Mouse (Mus musculus): ENCODE results near the gene Mpp1. TPM values are rescaled to one million over a fixed set of nuclear protein-coding genes. Genes with fewer than 3 reads are reported as not detected.

Mpp1 gene
- total RNA-seq (2023), result 10 to 100 TPM; 37.4 to 42.5 TPM

DNA sequence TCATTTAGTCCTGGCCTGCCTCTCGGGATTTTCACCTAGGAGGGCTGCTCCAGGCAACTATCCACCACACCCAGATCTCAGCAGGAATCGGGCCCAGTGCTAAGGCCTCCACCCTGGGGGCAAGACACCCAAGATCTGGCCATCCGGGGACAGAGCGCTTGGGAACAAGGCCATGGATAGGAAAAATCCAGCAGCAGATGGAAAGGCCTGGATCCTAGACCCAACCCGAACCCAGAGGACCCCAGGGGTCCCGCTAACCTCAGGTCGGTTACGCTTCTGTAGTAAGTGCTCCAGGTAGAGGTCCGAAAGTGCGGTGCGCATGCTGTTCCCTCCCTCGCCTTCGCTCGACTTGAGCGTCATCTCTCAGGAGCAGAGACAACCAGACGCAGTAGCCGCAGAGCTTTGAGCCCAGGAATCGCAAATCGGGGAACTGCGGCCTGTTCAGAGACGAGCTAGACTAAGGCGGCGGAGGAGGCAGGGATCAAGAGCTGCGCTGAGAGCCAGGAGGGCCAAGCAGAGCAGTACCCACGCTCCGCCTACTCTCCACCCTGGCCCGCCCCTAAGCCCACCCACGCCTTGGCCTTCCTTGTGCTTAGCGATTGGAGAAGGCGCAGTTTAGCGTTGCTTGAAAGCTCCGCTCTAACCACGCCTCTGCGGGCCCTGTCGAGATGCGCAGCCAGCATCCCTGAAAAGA, at the start of gene Mpp1:
Gene Mpp1, minus strand, starts transcription at position 550 of the 694 bp plus-strand sequence.

DNA sequence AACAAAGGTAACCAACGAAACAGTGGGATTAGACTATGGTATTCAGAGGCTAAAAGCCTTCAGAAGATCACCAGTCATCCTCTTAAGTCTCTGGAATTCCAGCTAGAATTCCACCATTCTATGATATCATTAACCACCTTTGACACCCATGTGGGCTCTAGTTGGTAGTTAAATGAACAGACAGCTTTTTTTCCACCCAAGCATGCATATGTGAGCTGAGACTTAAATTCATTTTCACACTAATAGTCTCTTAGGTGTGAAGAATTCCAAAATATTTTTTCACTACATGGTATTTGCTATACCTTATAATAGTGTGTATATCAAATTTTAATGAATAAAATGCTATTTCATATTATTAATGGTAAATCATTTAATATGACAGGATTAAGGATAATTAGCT, 32.9 kb upstream of the Mpp1 start, which contains the start of gene Smim9:
Gene Smim9, minus strand, starts transcription at position 101 of the 400 bp plus-strand sequence.

DNA sequence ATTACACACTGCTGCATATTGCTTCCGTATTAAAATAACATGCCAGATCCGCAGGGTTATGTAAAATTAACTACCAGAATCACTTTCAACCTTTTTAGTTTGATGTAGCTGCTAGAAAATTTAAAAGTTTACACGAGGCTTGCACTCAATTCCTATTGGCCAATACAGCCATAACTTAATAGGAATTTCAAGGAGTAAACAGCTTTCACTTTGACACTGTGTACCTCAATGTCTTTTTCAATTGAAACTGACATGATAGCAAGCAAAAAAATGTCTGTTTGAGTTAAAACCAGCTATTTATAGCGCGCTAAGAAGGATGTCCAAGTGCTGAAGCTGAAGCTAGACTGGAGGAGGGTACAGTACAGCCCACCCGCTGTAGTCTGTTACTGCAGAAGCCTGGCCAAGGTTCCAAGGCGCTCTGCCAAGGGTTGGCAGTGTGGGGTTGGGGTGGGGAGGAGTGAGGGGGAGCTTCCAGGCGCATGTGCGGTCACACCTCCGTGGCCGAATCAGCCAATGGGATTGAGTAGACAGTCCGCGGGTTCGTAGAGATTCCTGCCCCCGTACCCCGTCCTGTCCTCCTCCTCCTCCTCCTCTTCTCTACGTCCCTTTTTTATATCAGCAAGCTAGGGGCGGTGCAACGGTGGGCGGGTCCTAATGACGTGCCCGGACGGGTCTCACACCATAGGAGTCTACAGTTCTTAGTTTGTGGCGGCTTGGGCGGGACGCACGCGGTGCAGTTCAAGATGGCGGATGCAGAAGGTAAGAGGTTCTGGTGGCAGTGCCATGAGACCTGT, 35.2 kb downstream of the Mpp1 start, which contains the start of gene Dkc1:
Gene Dkc1, plus strand, starts transcription at position 486 of the 794 bp plus-strand sequence.

DNA sequence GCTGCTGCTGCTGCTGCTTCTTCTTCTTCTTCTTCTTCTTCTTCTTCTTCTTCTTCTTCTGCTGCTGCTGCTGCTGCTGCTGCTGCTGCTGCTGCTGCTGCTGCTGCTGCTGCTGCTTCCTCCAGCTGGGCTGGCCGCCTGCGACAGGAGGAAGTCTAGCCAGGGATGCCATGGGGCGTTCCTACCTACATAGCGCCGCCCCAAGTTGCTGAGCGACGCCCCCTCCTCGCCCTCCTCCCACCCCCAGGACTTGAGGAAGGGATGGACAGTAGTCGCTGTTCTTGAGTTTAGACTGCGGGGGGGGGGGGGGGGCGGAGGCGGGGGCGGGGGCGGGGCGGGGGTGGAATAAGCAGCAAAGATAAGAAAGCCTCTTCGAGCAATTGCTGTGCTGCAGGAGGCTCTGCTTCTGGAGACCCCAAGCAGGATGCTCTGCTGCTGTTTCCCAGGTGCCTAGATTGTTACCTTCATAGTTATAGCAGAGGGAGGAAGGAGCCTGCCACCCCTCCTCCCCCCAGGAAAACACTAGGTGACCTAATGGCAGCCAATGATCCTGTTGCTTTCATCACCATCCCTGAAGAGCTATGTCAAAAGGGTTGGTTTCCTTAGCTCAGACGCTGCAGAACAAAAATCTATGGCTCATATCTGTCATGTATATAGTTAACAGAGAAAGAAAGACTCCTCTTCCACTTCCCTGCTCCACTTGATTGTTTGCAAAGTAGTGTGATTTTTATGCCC, 45.9 kb downstream of the Mpp1 start, which contains the start of gene Gab3:
Gene Gab3, minus strand, starts transcription at position 685 of the 735 bp plus-strand sequence.

Other genes starting within 250 kb of the Mpp1 start
- 10 to 100 TPM; 24.6 to 25.2 TPM for gene Gab3, start 45.6 kb downstream of the Mpp1 start, total RNA-seq (2023)
- 10 to 100 TPM; 67.3 to 74.1 TPM for gene Dkc1, start 35.2 kb downstream of the Mpp1 start, total RNA-seq (2023)
- gene Smim9, start 32.8 kb upstream of the Mpp1 start, total RNA-seq (2023), result not detected

All from T-cell, adult 66 days (primary cell).